Mouse (Mus musculus): ENCODE measurements around the gene Gosr2. TPM values are rescaled to one million over a fixed set of nuclear protein-coding genes. Genes with fewer than 3 reads are reported as not detected.

The Gosr2 gene
- polyA plus RNA-seq (2016; fragmentation: Nextera tagmentation; extraction: Ambion mirVana): 99.5 and 100 TPM in 2 replicates

DNA sequence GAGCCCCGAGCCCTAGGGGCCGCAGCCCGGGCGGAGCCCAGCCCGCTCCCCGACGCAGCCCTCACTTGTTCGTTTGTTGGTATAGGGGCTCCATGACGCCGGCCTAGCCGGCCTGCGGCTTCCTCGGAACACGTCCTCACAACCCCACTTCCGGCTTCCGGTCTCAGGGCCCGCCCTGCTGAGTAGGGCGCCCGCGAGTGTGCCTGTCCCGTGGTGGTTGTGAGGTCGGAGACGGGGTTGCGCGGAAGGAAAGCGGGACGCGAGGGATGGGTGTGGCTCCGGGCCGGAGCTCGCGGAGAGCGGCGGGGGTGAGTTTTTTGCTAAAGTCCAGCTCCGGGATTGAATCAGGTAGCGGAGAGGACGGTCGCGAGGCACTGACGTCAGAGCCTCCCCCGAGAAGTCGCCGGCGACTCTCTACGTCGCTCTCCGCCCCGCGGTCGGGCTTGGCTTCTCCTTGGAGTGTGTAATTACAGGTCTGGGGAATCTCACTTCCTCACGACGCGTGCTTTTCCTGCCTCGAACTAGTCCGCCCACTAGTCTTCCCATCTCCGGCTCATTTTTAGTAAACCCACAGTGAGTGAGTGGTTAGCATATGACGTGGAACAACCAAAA lies at the start of gene Gosr2:
Gene Gosr2, minus strand, starts transcription at position 334 of the 612 bp plus-strand sequence.
- WGBS: under 1% methylated on average over 57 of the region's 57 CpGs

DNA sequence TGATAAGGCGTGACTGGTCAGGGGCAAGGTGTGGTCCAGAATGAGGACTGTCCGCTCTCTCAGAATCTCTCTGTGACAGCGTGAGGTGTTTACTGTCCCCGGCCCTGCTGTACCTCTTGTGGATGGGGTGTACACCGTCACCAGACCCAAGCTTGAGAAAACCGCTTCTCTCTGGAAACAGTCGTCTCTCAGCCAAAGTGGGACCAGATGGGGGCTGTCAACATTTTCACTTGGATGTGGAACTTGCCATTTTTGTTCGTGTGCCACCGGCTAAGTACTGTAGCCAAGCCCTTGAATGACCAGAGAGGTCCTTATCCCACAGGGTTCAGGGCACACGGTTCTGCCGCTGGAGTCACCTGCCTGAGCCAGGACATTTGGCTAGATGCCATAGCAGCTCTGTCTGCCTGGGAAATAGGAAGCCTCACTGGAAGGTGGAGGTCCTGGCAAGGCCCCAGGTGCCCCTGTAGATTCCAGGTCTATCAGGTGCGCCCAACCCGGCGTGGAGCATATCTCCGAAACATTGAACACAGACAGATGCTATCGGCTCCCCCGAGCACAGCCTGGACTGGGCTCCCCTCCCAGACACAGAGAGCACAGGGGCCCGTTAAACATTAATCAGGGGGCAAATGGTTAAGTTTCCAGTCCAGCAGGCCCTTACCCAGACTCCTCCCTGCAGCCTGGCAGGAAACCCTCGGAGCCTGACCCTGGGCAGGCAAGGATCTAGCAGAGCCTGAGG lies 37.5 kb upstream of the Gosr2 start:
- 83% methylated on average over 19 of the region's 19 CpGs for WGBS
- no peaks in the 10 kb centered on the region for H3K9me3 ChIP-seq
- H3K4me3 ChIP-seq: no peak overlapping the region
- H3K27ac ChIP-seq: no peak overlapping the region
- no peaks in the 10 kb centered on the region for H3K36me3 ChIP-seq (replicated peaks)
- peaks cover 5% of the 10 kb centered on the region; the same call in 1 of the 2 replicates for H3K4me1 ChIP-seq
- H3K27me3 ChIP-seq (ENCODE audit: poor library complexity, severe bottlenecking): peaks cover 59% of the 10 kb centered on the region
- no peak for DNase-seq (ENCODE audit: extremely low spot score, low spot score)

More for the DNA sequence above, at the start of gene Gosr2:
- Histone ChIP-seq H3K27me3 (ENCODE audit: poor library complexity, severe bottlenecking) (no peaks in the 10 kb centered on the region), H3K4me3 (peak within 1 kb of the TSS; percentile 90), H3K36me3 (replicated peaks) (0 out of 2 replicates have a peak, but pooled peaks cover 6% of the 10 kb centered on the region), H3K27ac (peak within 1 kb of the TSS; percentile 99), H3K9me3 (no peaks in the 10 kb centered on the region), H3K4me1 (peaks cover 15% of the 10 kb centered on the region)
- DNase-seq (ENCODE audit: extremely low spot score, low spot score): peak; percentile 94

DNA sequence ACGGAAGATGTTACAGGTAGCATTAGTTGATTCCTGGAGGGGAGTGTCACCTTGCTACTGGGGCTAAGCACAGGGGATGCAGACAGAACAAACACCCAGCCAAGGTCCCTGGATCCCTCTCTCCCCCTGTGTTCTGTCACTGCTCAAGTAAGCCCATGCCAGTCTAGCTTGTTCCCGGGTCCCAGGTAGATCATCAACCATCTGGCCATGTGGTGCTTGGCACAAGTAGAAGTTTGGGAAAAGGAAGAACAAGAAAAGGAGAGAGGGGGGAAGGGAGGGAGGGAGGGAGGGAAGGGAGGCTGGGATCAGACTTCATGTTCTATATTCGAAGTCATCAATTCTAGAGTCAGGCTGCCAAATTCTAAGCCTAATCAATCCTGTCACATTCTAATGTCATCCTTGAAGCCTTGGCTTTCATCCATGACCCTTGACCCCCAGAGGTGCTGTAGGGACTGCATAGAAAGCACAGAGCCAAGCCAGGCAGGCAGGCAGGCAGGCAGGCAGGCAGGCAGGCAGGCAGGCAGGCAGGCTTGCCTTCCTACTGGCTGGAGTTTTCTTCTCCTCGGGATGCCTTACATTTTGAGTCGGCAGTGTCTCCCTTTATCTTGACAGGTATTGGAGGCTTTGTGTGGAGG lies 36.8 kb upstream of the Gosr2 start:
- peaks cover 62% of the 10 kb centered on the region for H3K27me3 ChIP-seq (ENCODE audit: poor library complexity, severe bottlenecking)
- H3K27ac ChIP-seq: no peak overlapping the region
- H3K4me3 ChIP-seq: no peak overlapping the region
- no peaks in the 10 kb centered on the region for H3K9me3 ChIP-seq
- H3K4me1 ChIP-seq: peaks cover 5% of the 10 kb centered on the region; the same call in 1 of the 2 replicates
- no peak for DNase-seq (ENCODE audit: extremely low spot score, low spot score)
- WGBS: 73% methylated on average over 5 of the region's 5 CpGs
- H3K36me3 ChIP-seq (replicated peaks): no peaks in the 10 kb centered on the region

DNA sequence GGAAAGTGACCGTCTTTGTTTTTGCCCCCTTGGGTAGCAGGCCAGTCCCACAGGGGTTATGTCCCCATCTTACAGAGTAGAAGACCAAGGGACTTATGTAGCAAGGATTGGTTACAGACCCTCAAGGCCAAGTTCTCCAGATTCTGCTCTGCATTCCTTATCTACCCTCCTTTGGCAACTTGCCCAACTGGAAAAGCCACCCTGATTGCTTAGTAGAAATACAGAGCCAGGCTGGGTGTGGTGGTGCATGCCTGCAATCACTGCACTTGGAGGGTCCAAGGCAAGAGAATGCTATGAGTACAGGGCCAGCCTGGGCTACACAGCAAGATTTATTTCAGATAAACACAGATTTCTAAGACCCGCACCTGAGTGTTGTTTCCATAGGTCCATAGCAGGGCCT lies 36.3 kb upstream of the Gosr2 start:
- 86% methylated on average over 2 of the region's 2 CpGs for WGBS
- Histone ChIP-seq H3K27ac (no peak overlapping the region; the same call in 1 of the 2 replicates), H3K9me3 (no peaks in the 10 kb centered on the region), H3K36me3 (replicated peaks) (no peaks in the 10 kb centered on the region), H3K4me1 (peaks cover 11% of the 10 kb centered on the region), H3K4me3 (no peak overlapping the region), H3K27me3 (ENCODE audit: poor library complexity, severe bottlenecking) (peaks cover 62% of the 10 kb centered on the region)
- DNase-seq (ENCODE audit: extremely low spot score, low spot score): no peak

DNA sequence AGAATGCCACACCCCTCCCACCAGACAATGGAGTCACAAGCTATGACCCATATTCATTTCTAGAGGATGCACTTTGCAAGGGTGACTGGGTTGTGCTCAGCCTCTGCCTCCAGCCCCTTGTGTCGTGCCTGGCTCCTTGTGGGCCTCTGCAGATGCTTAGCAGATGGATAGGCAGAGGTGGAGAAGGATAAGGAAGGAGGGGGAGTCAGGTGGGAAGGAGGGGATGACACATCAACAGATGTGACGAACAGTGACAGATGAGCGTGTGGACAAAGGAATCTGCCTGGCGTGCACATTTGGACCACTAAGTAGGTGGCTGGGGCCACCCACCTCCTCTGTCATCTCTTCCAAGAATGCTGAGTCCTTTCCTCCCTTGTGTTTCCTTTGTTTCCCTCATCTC lies 35.4 kb upstream of the Gosr2 start:
- Histone ChIP-seq H3K4me1 (peaks cover 14% of the 10 kb centered on the region), H3K4me3 (no peak overlapping the region), H3K9me3 (no peaks in the 10 kb centered on the region), H3K27ac (no peak overlapping the region), H3K36me3 (replicated peaks) (no peaks in the 10 kb centered on the region), H3K27me3 (ENCODE audit: poor library complexity, severe bottlenecking) (peaks cover 62% of the 10 kb centered on the region)
- WGBS: 70% methylated on average over 4 of the region's 4 CpGs
- DNase-seq (ENCODE audit: extremely low spot score, low spot score): no peak

DNA sequence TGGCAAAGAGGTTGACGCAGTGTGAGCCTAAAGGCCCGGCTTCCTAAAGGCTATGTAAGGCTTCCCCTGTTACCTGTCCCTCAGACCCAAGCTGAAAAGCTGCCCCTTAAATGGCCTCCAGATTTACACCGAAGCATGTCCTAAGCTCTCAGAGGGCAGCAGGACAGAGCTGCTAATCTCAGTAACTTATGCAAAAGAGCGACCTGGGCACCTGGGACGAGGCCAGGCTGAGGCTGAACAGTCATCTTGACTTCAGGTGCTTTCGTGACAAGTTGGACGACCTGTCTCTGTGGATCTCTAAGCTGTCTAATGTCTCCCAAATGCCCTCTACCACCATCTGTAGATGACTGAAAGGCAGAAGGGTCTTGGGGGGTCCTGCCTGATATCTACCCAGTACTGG lies 34.6 kb upstream of the Gosr2 start:
- Histone ChIP-seq H3K27ac (no peak overlapping the region), H3K36me3 (replicated peaks) (no peaks in the 10 kb centered on the region), H3K4me3 (no peak overlapping the region), H3K9me3 (no peaks in the 10 kb centered on the region), H3K4me1 (peaks cover 14% of the 10 kb centered on the region), H3K27me3 (ENCODE audit: poor library complexity, severe bottlenecking) (peaks cover 57% of the 10 kb centered on the region)
- WGBS: 85% methylated on average over 7 of the region's 7 CpGs
- DNase-seq (ENCODE audit: extremely low spot score, low spot score): no peak

DNA sequence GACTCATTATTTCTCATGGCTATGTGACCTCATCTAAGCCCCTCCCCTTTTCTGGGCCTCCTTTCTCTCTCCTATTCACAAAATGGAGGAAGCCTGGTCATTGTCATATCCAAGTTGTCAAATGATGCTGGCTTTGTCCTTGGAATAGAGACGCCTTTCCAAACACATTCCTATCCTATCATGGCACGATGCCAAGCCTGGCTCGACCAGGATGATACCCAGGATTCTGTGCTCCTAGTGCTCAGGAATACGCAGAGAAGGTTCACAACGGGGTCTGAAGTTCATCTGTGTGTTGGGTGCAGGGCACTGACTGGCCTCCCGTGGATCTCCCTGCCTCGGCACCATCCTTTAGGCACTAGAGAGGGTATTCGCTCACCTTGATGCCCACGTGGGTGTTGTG lies 33.9 kb upstream of the Gosr2 start:
- H3K9me3 ChIP-seq: no peaks in the 10 kb centered on the region
- DNase-seq (ENCODE audit: extremely low spot score, low spot score): no peak
- H3K27me3 ChIP-seq (ENCODE audit: poor library complexity, severe bottlenecking): peaks cover 57% of the 10 kb centered on the region
- 90% methylated on average over 9 of the region's 9 CpGs for WGBS
- no peaks in the 10 kb centered on the region for H3K36me3 ChIP-seq (replicated peaks)
- peaks cover 14% of the 10 kb centered on the region for H3K4me1 ChIP-seq
- H3K4me3 ChIP-seq: no peak overlapping the region
- H3K27ac ChIP-seq: no peak overlapping the region

DNA sequence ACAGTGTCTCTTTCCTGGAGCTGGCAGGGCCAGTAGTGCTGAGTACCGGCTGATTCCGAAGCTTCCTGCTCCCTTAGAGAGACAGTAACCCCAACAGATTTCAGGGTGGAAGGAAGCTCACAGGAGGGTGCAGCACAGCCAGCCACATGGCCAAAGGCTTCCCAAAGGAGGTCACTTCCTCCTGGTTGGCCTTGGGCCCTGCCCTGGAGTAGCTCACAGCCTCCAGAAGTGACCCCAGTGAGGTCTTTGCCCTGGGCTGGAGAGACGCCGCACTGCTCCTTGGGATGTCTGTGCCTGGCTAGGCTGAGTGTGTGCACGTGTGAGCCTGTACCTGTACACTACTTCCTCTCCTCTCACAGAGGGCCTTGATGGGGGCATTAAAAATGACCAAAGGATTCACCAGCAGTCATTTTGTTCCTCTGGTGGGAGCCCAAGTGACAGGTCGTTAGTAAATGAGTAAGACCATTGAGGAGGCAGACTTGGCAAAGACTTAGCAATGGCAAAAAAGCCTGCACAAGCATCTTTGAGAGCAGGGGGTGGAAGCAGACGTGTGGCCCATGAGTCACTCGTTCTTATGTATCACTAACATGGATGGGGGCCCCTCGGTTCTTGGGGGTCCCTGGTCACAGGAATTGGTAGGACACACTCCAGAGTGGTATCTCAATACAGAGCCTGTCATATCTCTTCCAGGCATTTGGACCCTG lies 31.7 kb upstream of the Gosr2 start:
- peaks cover 49% of the 10 kb centered on the region for H3K27me3 ChIP-seq (ENCODE audit: poor library complexity, severe bottlenecking)
- H3K4me3 ChIP-seq: no peak overlapping the region
- no peaks in the 10 kb centered on the region for H3K36me3 ChIP-seq (replicated peaks)
- H3K4me1 ChIP-seq: peaks cover 11% of the 10 kb centered on the region
- H3K9me3 ChIP-seq: no peaks in the 10 kb centered on the region
- no peak overlapping the region for H3K27ac ChIP-seq
- 76% methylated on average over 9 of the region's 9 CpGs for WGBS
- DNase-seq (ENCODE audit: extremely low spot score, low spot score): no peak

DNA sequence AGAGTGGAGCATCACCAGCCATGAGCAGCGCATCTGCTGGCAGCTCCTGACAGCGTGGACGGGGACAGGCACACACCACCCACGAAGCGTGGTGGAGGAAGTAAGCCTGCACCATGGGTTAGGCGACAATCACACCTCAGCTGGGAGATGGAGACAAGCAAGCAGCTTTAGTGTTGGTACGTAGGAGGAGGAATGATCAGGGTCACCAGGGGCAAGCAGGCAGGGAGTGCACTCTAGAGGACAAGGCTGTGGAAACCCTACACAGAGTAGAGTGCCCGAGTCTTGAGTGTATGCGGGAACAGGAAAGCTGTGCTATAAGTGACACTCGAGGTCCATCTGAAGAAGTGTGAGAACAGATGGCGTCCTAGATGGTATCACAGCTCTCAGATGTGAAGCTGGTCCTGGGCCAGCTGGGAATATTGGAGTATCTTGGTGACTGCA lies 26.7 kb upstream of the Gosr2 start:
- no peak overlapping the region for H3K4me3 ChIP-seq
- H3K4me1 ChIP-seq: peaks cover 22% of the 10 kb centered on the region
- no peak overlapping the region for H3K27ac ChIP-seq
- peaks cover 12% of the 10 kb centered on the region for H3K27me3 ChIP-seq (ENCODE audit: poor library complexity, severe bottlenecking)
- no peak for DNase-seq (ENCODE audit: extremely low spot score, low spot score)
- no peaks in the 10 kb centered on the region for H3K36me3 ChIP-seq (replicated peaks)
- 88% methylated on average over 11 of the region's 11 CpGs for WGBS
- H3K9me3 ChIP-seq: no peaks in the 10 kb centered on the region

DNA sequence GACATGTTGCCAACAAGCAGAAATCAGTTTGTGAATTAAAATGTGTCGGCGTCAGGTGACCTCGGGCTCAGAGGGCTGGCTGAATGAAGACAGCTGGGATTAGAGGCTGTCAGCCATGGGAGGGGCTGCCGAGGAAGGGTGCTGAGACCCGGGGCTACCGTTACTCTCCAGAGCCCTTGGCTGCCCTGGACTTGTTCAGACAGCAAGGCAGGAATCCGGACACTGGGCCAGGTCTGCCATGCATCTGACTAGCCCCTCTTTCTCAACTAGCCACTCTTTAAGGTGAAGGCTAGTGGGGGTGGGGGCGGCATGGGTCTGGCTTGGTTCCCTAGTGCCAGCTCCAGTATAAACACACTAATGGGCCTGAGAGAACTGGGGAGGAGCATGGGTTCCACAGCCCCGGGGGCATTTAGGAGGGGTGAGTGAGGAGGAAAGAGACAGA lies 24.4 kb upstream of the Gosr2 start:
- Histone ChIP-seq H3K36me3 (replicated peaks) (no peaks in the 10 kb centered on the region), H3K9me3 (no peaks in the 10 kb centered on the region), H3K27ac (no peak overlapping the region), H3K27me3 (ENCODE audit: poor library complexity, severe bottlenecking) (peaks cover 15% of the 10 kb centered on the region), H3K4me3 (peak overlapping the region; percentile 23), H3K4me1 (peaks cover 28% of the 10 kb centered on the region)
- DNase-seq (ENCODE audit: extremely low spot score, low spot score): no peak
- WGBS: 23% methylated on average over 9 of the region's 9 CpGs

DNA sequence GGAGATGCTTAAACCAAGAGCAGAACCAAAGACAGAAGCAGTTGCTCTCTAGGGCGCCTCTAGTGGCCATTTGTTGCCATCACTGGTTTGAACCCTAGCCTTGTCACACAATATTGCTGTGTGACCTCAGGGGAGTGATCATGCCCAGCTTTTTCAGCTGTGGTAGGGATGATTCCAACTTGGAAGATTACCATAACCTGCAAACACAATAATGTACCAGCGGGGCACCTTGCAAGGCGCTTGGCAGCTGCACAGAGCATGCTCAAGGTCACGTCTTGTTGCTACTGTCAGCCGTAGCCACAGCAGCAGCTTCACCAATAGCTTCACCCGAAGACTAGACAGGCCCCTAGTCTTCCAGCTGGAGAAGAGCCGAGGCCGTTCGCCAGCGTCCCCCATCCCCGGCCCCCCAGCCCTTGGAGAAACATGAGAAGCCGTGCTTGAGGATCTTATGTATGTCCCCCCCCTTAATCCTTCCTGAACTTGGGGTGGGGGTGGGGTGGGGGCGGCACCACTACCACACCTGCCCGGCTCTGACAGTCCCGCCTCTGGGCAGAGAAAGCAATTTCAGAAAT lies 23.9 kb upstream of the Gosr2 start:
- DNase-seq (ENCODE audit: extremely low spot score, low spot score): no peak
- no peaks in the 10 kb centered on the region for H3K36me3 ChIP-seq (replicated peaks)
- H3K27me3 ChIP-seq (ENCODE audit: poor library complexity, severe bottlenecking): peaks cover 17% of the 10 kb centered on the region
- H3K27ac ChIP-seq: no peak overlapping the region
- peaks cover 33% of the 10 kb centered on the region for H3K4me1 ChIP-seq
- WGBS: 37% methylated on average over 15 of the region's 15 CpGs
- H3K4me3 ChIP-seq: peak overlapping the region; percentile 23
- no peaks in the 10 kb centered on the region for H3K9me3 ChIP-seq

DNA sequence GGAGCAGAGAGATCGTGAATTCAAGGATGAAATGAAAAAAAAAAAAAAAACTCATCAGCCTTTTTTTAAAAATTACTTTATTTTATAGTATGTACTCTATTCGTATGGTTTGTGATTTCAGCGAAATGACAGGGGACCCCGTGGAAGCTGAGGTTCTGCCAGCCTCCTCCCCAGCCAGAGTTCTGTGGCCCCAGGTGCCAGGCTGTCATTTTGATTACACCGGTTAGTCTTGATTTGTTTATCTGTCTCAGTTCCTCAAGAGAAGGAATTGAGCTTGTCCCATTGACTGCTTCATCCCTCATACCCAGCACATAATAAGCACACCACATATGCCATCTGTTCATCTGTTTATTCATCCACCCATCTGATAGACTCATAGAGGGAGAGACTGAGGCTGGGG lies 21.7 kb upstream of the Gosr2 start:
- peaks cover 26% of the 10 kb centered on the region for H3K27me3 ChIP-seq (ENCODE audit: poor library complexity, severe bottlenecking)
- 82% methylated on average over 5 of the region's 5 CpGs for WGBS

More for the DNA sequence above, 21.7 kb upstream of the Gosr2 start:
- H3K4me3 ChIP-seq: no peak overlapping the region
- no peaks in the 10 kb centered on the region for H3K36me3 ChIP-seq (replicated peaks)
- no peak for DNase-seq (ENCODE audit: extremely low spot score, low spot score)
- no peak overlapping the region for H3K27ac ChIP-seq
- peaks cover 35% of the 10 kb centered on the region for H3K4me1 ChIP-seq
- no peaks in the 10 kb centered on the region for H3K9me3 ChIP-seq

All from forebrain, embryonic 10.5 days (tissue).